Mouse (Mus musculus) lung, embryonic 15.5 days (tissue): ENCODE results near the gene Ttyh3. TPM values are rescaled to one million over a fixed set of nuclear protein-coding genes. Genes with fewer than 3 reads are reported as not detected.

Source experiments
- ATAC-seq: fragments of 200-750 bp; cut with Nextera tagmentation; 2 replicates; pipeline ENCODE4 v1.8.0; 2017; ENCODE audit warnings: moderate number of reproducible peaks, borderline replicate concordance; ENCODE audit not compliant: low FRiP score, low TSS enrichment; ENCODE audit errors: extremely low read depth
- H3K27ac ChIP-seq: fragments of 300-500 bp; sonication (generic); 2 replicates; pipeline ENCODE4 v1.5.1; 2015; ENCODE audit warnings: moderate library complexity, mild to moderate bottlenecking, inconsistent platforms
- H3K27me3 ChIP-seq: fragments of 300-500 bp; sonication (generic); 2 replicates; pipeline ENCODE4 v1.6.1; 2015; ENCODE audit warnings: inconsistent platforms
- H3K36me3 ChIP-seq: fragments of 300-500 bp; sonication (generic); 2 replicates; pipeline ENCODE4 v1.6.1; 2015; ENCODE audit warnings: inconsistent platforms
- H3K4me1 ChIP-seq: fragments of 300-500 bp; sonication (generic); 2 replicates; pipeline ENCODE4 v1.6.1; 2015; ENCODE audit warnings: inconsistent platforms
- H3K4me2 ChIP-seq: fragments of 300-500 bp; sonication (generic); 2 replicates; pipeline ENCODE4 v1.6.1; 2015; ENCODE audit warnings: inconsistent platforms, mild to moderate bottlenecking, moderate library complexity
- H3K4me3 ChIP-seq: fragments of 300-500 bp; sonication (generic); 2 replicates; pipeline ENCODE4 v1.5.1; 2015; ENCODE audit warnings: mild to moderate bottlenecking, inconsistent platforms
- H3K9ac ChIP-seq: fragments of 300-500 bp; sonication (generic); 2 replicates; pipeline ENCODE4 v1.6.1; 2015; ENCODE audit warnings: inconsistent platforms
- H3K9me3 ChIP-seq: fragments of 300-500 bp; sonication (generic); 2 replicates; pipeline ENCODE4 v1.6.1; 2016; ENCODE audit warnings: inconsistent platforms
- WGBS: fragments of 180-500 bp; shearing (Covaris S2); methylation state at CpG from one replicate; pipeline ENCODE4 v1.1.7; 2015; 5-methylcytosine and 5-hydroxymethylcytosine counted together
- polyA plus RNA-seq: library from polyadenylated mRNA; unstranded; fragments of >200 nt; fragmentation: Nextera tagmentation; extraction: Ambion mirVana; gene quantifications from 2 replicates; pipeline ENCODE4 v1.2.1, GENCODE M21; 2015

Gene Ttyh3
- polyA plus RNA-seq, 1 experiment from 2014 or later = 39.1 TPM

GRCm38 (mm10) chr5:140649881-140650414 is 1.1 kb upstream of the Ttyh3 start:
- H3K9ac ChIP-seq = no peak overlapping the region
- ATAC-seq = no peak
- peaks cover 50% of the 10 kb centered on the region for H3K4me1 ChIP-seq
- H3K9me3 ChIP-seq = no peaks in the 10 kb centered on the region
- H3K4me2 ChIP-seq = peak overlapping the region; percentile 67; the same call in 1 of the 2 replicates
- no peaks in the 10 kb centered on the region for H3K36me3 ChIP-seq
- WGBS = 62% methylated on average over 7 of the region's 7 CpGs
- no peak overlapping the region; the same call in 1 of the 2 replicates for H3K27ac ChIP-seq
- H3K4me3 ChIP-seq = no peak overlapping the region
- no peaks in the 10 kb centered on the region for H3K27me3 ChIP-seq

DNA sequence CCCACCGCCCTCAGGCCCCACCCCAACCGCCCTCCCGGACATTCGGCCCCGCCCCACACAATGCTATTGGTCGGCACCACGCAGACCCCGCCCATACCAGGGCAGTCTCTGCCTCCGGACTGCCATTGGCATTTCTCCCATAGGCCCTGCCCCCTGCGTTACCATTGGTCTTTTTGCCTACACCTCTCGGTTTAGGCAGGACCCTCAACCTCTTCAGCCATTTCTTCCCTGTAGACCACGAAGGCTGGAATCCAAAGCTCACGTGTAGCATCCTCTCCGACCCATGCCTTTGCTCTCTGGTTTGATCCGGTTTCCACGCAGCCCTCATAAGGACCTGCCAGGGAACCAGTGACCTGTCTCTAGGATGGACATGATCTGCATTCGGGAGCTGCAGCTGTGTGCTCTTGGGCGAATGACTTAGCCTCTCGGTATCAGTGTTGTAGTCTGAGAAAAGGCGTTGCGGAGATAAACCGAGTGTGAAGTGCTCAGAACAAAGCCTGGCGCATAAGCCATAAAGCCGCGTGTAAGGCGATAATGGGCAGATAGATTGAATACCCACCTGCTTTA is 353 bp upstream of the Ttyh3 start:
- Histone ChIP-seq H3K27me3 (no peaks in the 10 kb centered on the region), H3K36me3 (no peaks in the 10 kb centered on the region), H3K4me2 (peak overlapping the region; percentile 67), H3K9ac (peak overlapping the region; percentile 15; the same call in 1 of the 2 replicates), H3K4me3 (peak overlapping the region; percentile 63), H3K4me1 (peaks cover 58% of the 10 kb centered on the region), H3K27ac (peak overlapping the region; percentile 7), H3K9me3 (no peaks in the 10 kb centered on the region)
- 3% methylated on average over 26 of the region's 26 CpGs for WGBS
- peak; percentile 86 for ATAC-seq

- WGBS = under 1% methylated on average over 13 of the region's 13 CpGs
- Histone ChIP-seq H3K4me1 (peaks cover 60% of the 10 kb centered on the region), H3K4me3 (peak overlapping the region; percentile 63), H3K27ac (peak overlapping the region; percentile 86), H3K9me3 (no peaks in the 10 kb centered on the region), H3K9ac (peak overlapping the region; percentile 81), H3K4me2 (peak overlapping the region; percentile 83), H3K36me3 (no peaks in the 10 kb centered on the region), H3K27me3 (no peaks in the 10 kb centered on the region)
- ATAC-seq = peak; percentile 70
Observed at GRCm38 (mm10) chr5:140647821-140648518, 861 bp downstream of the Ttyh3 start.

DNA sequence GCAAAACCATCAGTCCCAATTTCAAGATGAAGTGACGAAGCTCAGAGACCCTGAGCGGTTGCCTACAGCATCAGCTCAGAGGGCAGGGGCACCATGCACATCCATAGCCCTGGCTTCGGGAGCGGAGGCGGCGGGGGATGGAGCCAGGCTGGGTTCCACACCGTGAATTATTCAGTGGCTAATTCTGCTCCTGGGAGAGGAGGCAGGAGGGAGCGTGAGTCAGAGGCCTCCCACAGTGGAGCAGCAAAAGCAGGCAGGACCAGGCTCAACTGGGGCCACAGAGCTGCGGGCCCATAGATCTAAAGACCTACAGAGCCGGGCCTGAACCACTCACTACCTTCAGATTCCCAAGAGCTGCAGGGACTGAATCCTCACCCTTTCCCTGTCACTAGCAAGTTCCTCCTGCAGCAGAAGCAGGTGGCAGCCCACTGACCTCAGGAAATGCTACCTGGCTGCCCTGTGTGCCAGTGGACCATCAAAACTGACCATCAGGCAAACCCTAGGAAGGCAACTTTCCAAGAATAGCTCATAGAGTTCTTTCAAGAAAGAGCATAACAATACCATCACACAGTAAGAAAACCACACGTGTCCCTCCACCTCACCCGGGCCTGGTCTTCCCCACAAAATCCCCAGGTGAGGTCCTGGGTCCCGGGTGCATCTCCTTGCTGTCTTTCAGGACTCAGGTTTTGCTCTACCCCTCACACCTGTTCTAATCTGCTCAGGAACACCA is 1.6 kb downstream of the Ttyh3 start:
- no peaks in the 10 kb centered on the region for H3K9me3 ChIP-seq
- no peaks in the 10 kb centered on the region for H3K36me3 ChIP-seq
- peak overlapping the region; percentile 83 for H3K4me2 ChIP-seq
- peak overlapping the region; percentile 86 for H3K27ac ChIP-seq
- no peaks in the 10 kb centered on the region for H3K27me3 ChIP-seq
- H3K9ac ChIP-seq = peak overlapping the region; percentile 81
- peaks cover 60% of the 10 kb centered on the region for H3K4me1 ChIP-seq
- no peak for ATAC-seq
- H3K4me3 ChIP-seq = peak overlapping the region; percentile 63
- WGBS = 53% methylated on average over 13 of the region's 13 CpGs

GRCm38 (mm10) chr5:140646171-140646570 is 2.7 kb downstream of the Ttyh3 start:
- Histone ChIP-seq H3K4me2 (peak overlapping the region; percentile 83; the same call in 1 of the 2 replicates), H3K4me1 (peaks cover 66% of the 10 kb centered on the region), H3K27me3 (no peaks in the 10 kb centered on the region), H3K9me3 (no peaks in the 10 kb centered on the region), H3K36me3 (no peaks in the 10 kb centered on the region), H3K4me3 (no peak overlapping the region), H3K9ac (no peak overlapping the region), H3K27ac (no peak overlapping the region)
- no peak for ATAC-seq
- WGBS = 80% methylated on average over 6 of the region's 6 CpGs

- 82% methylated on average over 4 of the region's 4 CpGs for WGBS
- Histone ChIP-seq H3K9me3 (no peaks in the 10 kb centered on the region), H3K27me3 (no peaks in the 10 kb centered on the region), H3K27ac (no peak overlapping the region), H3K36me3 (no peaks in the 10 kb centered on the region), H3K9ac (no peak overlapping the region), H3K4me3 (no peak overlapping the region), H3K4me1 (peaks cover 73% of the 10 kb centered on the region), H3K4me2 (no peak overlapping the region)
- ATAC-seq = no peak
Observed at GRCm38 (mm10) chr5:140645454-140645853, 3.4 kb downstream of the Ttyh3 start.

DNA sequence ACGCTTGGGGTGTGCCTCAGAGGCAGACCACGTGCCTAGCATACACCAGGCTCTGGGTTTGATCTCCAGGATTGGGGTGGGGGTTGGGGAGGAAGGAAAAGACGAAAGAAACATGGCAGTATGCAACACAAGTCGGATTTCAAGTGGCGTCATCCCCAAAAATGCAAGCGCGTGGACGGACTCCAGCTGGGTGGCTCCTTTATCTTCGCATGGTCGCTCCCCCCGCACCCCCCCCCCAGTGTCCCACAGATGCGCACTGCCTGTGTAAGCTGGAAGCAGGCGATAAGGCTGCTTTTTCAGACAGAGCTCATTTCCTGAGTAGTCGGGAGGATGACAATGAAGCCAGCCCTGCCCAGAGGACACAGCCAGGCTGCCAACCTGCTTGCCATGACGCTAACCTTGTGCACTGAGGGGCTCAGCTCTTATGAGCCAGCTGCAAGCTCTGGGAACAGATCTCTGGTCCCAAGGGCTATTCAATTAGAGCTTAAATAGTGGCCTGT is 4.1 kb downstream of the Ttyh3 start:
- Histone ChIP-seq H3K36me3 (no peaks in the 10 kb centered on the region), H3K27me3 (no peaks in the 10 kb centered on the region), H3K9me3 (no peaks in the 10 kb centered on the region), H3K4me3 (no peak overlapping the region), H3K9ac (no peak overlapping the region), H3K4me2 (peak overlapping the region; percentile 6; the same call in 1 of the 2 replicates), H3K27ac (peak overlapping the region; percentile 45; the same call in 1 of the 2 replicates), H3K4me1 (peaks cover 74% of the 10 kb centered on the region)
- ATAC-seq = no peak
- 55% methylated on average over 15 of the region's 15 CpGs for WGBS

DNA sequence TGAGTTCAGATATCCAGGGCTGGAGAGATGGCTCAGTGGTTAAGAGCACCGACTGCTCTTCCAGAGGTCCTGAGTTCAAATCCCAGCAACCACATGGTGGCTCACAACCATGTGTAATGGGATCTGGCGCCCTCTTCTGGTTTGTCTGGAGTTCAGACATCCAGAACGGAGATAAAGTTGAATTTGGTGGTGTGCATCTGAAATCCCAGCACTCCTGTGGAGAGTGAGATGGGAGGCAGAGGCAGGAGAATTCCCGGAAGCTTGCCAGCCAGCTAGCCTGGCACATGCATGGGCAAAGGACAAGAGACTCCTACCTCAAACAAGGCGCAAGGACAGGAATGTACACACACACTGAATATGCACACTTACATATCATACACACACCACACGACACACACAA is 4.6 kb downstream of the Ttyh3 start:
- H3K27ac ChIP-seq = peak overlapping the region; percentile 34; the same call in 1 of the 2 replicates
- H3K4me2 ChIP-seq = peak overlapping the region; percentile 6; the same call in 1 of the 2 replicates
- H3K36me3 ChIP-seq = no peaks in the 10 kb centered on the region
- 84% methylated on average over 6 of the region's 6 CpGs for WGBS
- H3K4me1 ChIP-seq = peaks cover 69% of the 10 kb centered on the region
- H3K4me3 ChIP-seq = no peak overlapping the region
- no peak overlapping the region for H3K9ac ChIP-seq
- H3K27me3 ChIP-seq = no peaks in the 10 kb centered on the region
- ATAC-seq = no peak
- no peaks in the 10 kb centered on the region for H3K9me3 ChIP-seq

GRCm38 (mm10) chr5:140642076-140642475 is 6.8 kb downstream of the Ttyh3 start:
- no peaks in the 10 kb centered on the region for H3K9me3 ChIP-seq
- H3K9ac ChIP-seq = no peak overlapping the region; the same call in 1 of the 2 replicates
- H3K36me3 ChIP-seq = peaks cover 17% of the 10 kb centered on the region
- H3K27me3 ChIP-seq = no peaks in the 10 kb centered on the region
- H3K4me2 ChIP-seq = 0 out of 2 replicates have a peak overlapping the region, but pooled peaks have one; percentile 0
- peaks cover 63% of the 10 kb centered on the region for H3K4me1 ChIP-seq
- no peak overlapping the region for H3K4me3 ChIP-seq
- 48% methylated on average over 3 of the region's 3 CpGs for WGBS
- no peak for ATAC-seq
- peak overlapping the region; percentile 81 for H3K27ac ChIP-seq

DNA sequence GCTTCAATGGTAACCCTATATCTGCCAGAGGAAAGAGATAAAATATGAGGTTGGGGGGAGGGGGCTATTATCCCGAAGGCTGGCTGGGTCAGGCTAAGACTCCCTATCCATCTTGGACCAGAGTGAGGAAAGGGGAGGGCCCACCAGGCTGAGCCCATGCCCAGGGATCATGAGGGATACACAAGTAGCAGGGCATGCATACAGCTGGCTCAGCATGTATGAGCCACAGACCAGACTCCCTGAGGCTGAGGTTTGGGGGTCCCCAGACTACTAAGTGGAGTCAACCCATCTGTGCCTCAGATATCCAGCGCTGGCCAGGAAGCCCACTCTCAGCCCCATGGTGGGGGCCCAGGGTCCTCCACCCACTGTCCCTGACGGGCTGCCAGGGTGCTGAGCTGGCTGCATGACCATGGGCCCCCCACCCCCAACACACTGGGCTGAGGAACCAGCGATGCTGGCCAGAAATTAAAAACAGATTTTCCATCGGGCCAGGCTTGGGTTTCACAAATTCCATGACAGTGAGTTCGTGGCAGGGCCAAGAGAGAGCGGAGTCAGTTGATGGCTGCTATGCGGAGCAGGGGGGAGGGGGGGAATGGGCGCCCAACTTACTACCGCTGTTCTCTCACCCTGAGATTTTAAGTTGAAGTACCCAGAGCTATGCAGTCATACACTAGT is 7.4 kb downstream of the Ttyh3 start:
- Histone ChIP-seq H3K9ac (no peak overlapping the region; the same call in 1 of the 2 replicates), H3K9me3 (no peaks in the 10 kb centered on the region), H3K36me3 (peaks cover 20% of the 10 kb centered on the region), H3K4me1 (peaks cover 59% of the 10 kb centered on the region), H3K4me2 (peak overlapping the region; percentile 0; the same call in 1 of the 2 replicates), H3K27me3 (no peaks in the 10 kb centered on the region), H3K27ac (peak overlapping the region; percentile 81), H3K4me3 (no peak overlapping the region)
- peak; percentile 67 for ATAC-seq
- WGBS = 27% methylated on average over 10 of the region's 10 CpGs

- ATAC-seq = peak; percentile 9; the same call in 1 of the 2 replicates
- WGBS = 66% methylated on average over 2 of the region's 2 CpGs
- H3K4me3 ChIP-seq = no peak overlapping the region
- no peak overlapping the region for H3K9ac ChIP-seq
- no peaks in the 10 kb centered on the region for H3K27me3 ChIP-seq
- H3K4me2 ChIP-seq = no peak overlapping the region
- H3K9me3 ChIP-seq = no peaks in the 10 kb centered on the region
- H3K4me1 ChIP-seq = peaks cover 53% of the 10 kb centered on the region
- peaks cover 25% of the 10 kb centered on the region for H3K36me3 ChIP-seq
- peak overlapping the region; percentile 81; the same call in 1 of the 2 replicates for H3K27ac ChIP-seq
Observed at GRCm38 (mm10) chr5:140640812-140641211, 8.0 kb downstream of the Ttyh3 start.
